Mouse (Mus musculus): Measurements from ENCODE around the gene Psmd3. TPM values are rescaled to one million over a fixed set of nuclear protein-coding genes. Genes with fewer than 3 reads are reported as not detected.

Gene Psmd3
- polyA plus RNA-seq, 1 experiment, result 207 TPM

- Histone ChIP-seq H3K4me3 (replicated peaks; ENCODE audit: insufficient read depth, low read depth, low read length) (no peak within 1 kb of the TSS), H3K27me3 (ENCODE audit: control insufficient read depth, insufficient read depth, low read length) (no peaks in the 10 kb centered on the region), H3K4me1 (ENCODE audit: control insufficient read depth, insufficient read depth, low read length) (peaks cover 11% of the 10 kb centered on the region), H3K27ac (ENCODE audit: insufficient read depth, low read length) (no peak within 1 kb of the TSS)
- no peak for TF ChIP-seq CTCF (IDR thresholded peaks at IDR 0.05; ENCODE audit: borderline replicate concordance, insufficient read depth, low read depth, low read length)
- no peak for TF ChIP-seq POLR2A (IDR thresholded peaks at IDR 0.05; ENCODE audit: borderline replicate concordance, insufficient read depth, low read length)
- no peak for DNase-seq
- WGBS, result 69% methylated on average over 10 of the region's 10 CpGs
Observed at GRCm38 (mm10) chr11:98701213-98701670, 18.9 kb downstream of the Psmd3 start, which contains the start of gene Csf3. TSS of gene Csf3 (plus strand) at chr11:98701263.

DNA sequence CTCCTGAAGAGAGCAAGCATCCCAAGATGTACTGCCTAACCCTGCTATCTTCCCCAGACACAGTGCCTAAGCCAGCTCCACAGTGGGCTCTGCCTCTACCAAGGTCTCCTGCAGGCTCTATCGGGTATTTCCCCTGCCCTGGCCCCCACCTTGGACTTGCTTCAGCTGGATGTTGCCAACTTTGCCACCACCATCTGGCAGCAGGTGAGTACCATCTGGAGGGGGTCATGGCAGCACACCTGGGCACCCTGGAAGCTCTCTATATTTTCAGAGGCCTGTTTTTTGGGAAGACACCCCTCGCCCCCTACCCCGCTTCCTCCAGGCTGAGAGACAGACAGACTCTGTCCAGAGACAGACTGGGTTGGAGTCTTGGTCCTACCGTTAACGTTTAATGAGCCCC, 20.0 kb downstream of the Psmd3 start:
- 37% methylated on average over 5 of the region's 5 CpGs for WGBS
- no peak for TF ChIP-seq CTCF (IDR thresholded peaks at IDR 0.05; ENCODE audit: borderline replicate concordance, insufficient read depth, low read depth, low read length)
- TF ChIP-seq POLR2A (IDR thresholded peaks at IDR 0.05; ENCODE audit: borderline replicate concordance, insufficient read depth, low read length), result no peak
- no peaks in the 10 kb centered on the region for H3K27me3 ChIP-seq (ENCODE audit: control insufficient read depth, insufficient read depth, low read length)
- no peak for DNase-seq
- H3K4me3 ChIP-seq (replicated peaks; ENCODE audit: insufficient read depth, low read depth, low read length), result no peak overlapping the region
- peaks cover 11% of the 10 kb centered on the region for H3K4me1 ChIP-seq (ENCODE audit: control insufficient read depth, insufficient read depth, low read length)
- H3K27ac ChIP-seq (ENCODE audit: insufficient read depth, low read length), result no peak overlapping the region

GRCm38 (mm10) chr11:98705021-98705420, 22.7 kb downstream of the Psmd3 start:
- Histone ChIP-seq H3K27me3 (ENCODE audit: control insufficient read depth, insufficient read depth, low read length) (no peaks in the 10 kb centered on the region), H3K4me1 (ENCODE audit: control insufficient read depth, insufficient read depth, low read length) (peaks cover 10% of the 10 kb centered on the region), H3K27ac (ENCODE audit: insufficient read depth, low read length) (no peak overlapping the region), H3K4me3 (replicated peaks; ENCODE audit: insufficient read depth, low read depth, low read length) (no peak overlapping the region)
- 87% methylated on average over 10 of the region's 10 CpGs for WGBS
- DNase-seq, result no peak
- TF ChIP-seq CTCF (IDR thresholded peaks at IDR 0.05; ENCODE audit: borderline replicate concordance, insufficient read depth, low read depth, low read length) (no peak), POLR2A (IDR thresholded peaks at IDR 0.05; ENCODE audit: borderline replicate concordance, insufficient read depth, low read length) (no peak)

GRCm38 (mm10) chr11:98707401-98708281, 25.3 kb downstream of the Psmd3 start:
- no peak overlapping the region for H3K4me3 ChIP-seq (replicated peaks; ENCODE audit: insufficient read depth, low read depth, low read length)
- TF ChIP-seq CTCF (IDR thresholded peaks at IDR 0.05; ENCODE audit: borderline replicate concordance, insufficient read depth, low read depth, low read length) (no peak), POLR2A (IDR thresholded peaks at IDR 0.05; ENCODE audit: borderline replicate concordance, insufficient read depth, low read length) (no peak)
- no peak for DNase-seq
- H3K4me1 ChIP-seq (ENCODE audit: control insufficient read depth, insufficient read depth, low read length), result peaks cover under 1% of the 10 kb centered on the region; the same call in 1 of the 2 replicates
- WGBS, result 85% methylated on average over 22 of the region's 22 CpGs
- no peaks in the 10 kb centered on the region for H3K27me3 ChIP-seq (ENCODE audit: control insufficient read depth, insufficient read depth, low read length)
- no peak overlapping the region for H3K27ac ChIP-seq (ENCODE audit: insufficient read depth, low read length)

GRCm38 (mm10) chr11:98708282-98708956, 26.1 kb downstream of the Psmd3 start:
- WGBS, result 83% methylated on average over 19 of the region's 19 CpGs
- Histone ChIP-seq H3K4me3 (replicated peaks; ENCODE audit: insufficient read depth, low read depth, low read length) (no peak overlapping the region), H3K27me3 (ENCODE audit: control insufficient read depth, insufficient read depth, low read length) (no peaks in the 10 kb centered on the region), H3K27ac (ENCODE audit: insufficient read depth, low read length) (no peak overlapping the region), H3K4me1 (ENCODE audit: control insufficient read depth, insufficient read depth, low read length) (no peaks in the 10 kb centered on the region)
- no peak for DNase-seq
- TF ChIP-seq CTCF (IDR thresholded peaks at IDR 0.05; ENCODE audit: borderline replicate concordance, insufficient read depth, low read depth, low read length) (no peak), POLR2A (IDR thresholded peaks at IDR 0.05; ENCODE audit: borderline replicate concordance, insufficient read depth, low read length) (no peak)

DNA sequence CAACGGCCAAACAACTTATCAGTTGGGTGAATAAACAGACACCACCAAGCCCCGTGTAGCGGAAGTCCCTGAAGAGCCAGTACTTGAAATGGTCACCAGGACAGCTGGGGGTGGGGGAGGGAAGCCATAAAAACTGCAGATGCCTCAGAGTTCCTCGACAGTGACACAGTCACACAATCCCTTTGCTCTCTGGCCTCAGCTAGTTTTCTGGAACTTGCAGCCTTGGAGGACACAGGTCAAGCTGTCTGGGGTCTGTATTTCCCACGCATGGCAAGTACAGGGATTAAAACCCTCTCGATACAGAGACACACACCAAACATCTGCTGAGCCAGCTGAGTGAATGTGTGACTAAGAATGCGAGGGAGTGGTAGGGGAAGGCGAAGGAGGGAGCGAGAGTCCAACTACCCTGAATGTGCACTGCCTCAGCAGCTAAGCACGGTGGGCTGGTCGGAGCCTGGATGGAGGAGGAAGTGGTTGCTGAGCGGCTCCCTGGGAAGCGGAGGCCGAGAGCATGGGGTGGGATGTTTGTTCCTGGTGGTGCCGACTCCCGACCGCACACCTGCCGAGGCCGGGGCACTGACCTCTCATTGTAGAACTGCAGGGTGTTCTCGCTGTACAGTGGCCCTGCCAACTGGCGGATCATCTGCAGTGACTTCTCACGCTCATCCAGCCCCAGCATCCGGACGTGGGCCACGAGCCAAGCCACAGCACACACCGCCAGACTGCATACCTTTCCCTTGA, 26.8 kb downstream of the Psmd3 start:
- H3K4me3 ChIP-seq (replicated peaks; ENCODE audit: insufficient read depth, low read depth, low read length), result no peak overlapping the region
- no peak for TF ChIP-seq POLR2A (IDR thresholded peaks at IDR 0.05; ENCODE audit: borderline replicate concordance, insufficient read depth, low read length)
- TF ChIP-seq CTCF (IDR thresholded peaks at IDR 0.05; ENCODE audit: borderline replicate concordance, insufficient read depth, low read depth, low read length), result no peak
- 62% methylated on average over 26 of the region's 26 CpGs for WGBS
- no peaks in the 10 kb centered on the region for H3K27me3 ChIP-seq (ENCODE audit: control insufficient read depth, insufficient read depth, low read length)
- H3K4me1 ChIP-seq (ENCODE audit: control insufficient read depth, insufficient read depth, low read length), result no peaks in the 10 kb centered on the region
- no peak for DNase-seq
- H3K27ac ChIP-seq (ENCODE audit: insufficient read depth, low read length), result no peak overlapping the region

DNA sequence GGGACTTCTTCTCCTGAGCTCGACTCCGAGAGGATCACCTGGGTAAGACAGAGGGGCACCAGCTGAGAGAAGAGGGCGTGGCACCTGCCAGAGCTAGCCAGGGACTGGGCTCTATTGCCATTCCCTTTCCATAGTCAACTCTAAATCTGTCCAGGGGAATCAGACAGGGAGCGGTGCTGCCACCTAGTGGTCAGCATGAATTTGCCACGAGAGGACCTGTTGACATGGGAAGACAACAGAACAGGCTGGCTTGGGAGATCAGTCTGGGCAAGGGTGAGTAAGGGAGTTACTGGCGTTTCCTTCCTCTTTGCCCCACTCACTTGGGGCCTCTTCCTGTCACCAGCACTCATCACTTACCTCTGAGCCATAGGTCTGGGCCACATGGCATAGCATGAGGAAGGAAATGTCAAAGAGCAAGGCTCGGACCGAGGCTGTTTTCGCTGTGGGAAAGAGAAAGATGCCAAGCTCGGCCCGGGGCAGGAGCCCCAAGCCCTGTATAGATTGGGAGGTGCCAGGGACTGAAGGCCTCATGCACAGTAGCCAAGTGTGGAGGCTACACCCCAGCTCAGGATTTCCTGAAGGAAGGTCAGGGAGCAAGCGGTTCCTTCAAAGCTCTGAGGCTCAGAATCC, 28.2 kb downstream of the Psmd3 start:
- Histone ChIP-seq H3K27me3 (ENCODE audit: control insufficient read depth, insufficient read depth, low read length) (no peaks in the 10 kb centered on the region), H3K27ac (ENCODE audit: insufficient read depth, low read length) (no peak overlapping the region), H3K4me1 (ENCODE audit: control insufficient read depth, insufficient read depth, low read length) (no peaks in the 10 kb centered on the region), H3K4me3 (replicated peaks; ENCODE audit: insufficient read depth, low read depth, low read length) (no peak overlapping the region)
- no peak for TF ChIP-seq POLR2A (IDR thresholded peaks at IDR 0.05; ENCODE audit: borderline replicate concordance, insufficient read depth, low read length)
- TF ChIP-seq CTCF (IDR thresholded peaks at IDR 0.05; ENCODE audit: borderline replicate concordance, insufficient read depth, low read depth, low read length), result peak; percentile 94
- DNase-seq, result peak; percentile 69 to 84
- 54% methylated on average over 12 of the region's 12 CpGs for WGBS
